8 mouse cellular contexts compared by ENCODE assay signal in the genomic region with DNA sequence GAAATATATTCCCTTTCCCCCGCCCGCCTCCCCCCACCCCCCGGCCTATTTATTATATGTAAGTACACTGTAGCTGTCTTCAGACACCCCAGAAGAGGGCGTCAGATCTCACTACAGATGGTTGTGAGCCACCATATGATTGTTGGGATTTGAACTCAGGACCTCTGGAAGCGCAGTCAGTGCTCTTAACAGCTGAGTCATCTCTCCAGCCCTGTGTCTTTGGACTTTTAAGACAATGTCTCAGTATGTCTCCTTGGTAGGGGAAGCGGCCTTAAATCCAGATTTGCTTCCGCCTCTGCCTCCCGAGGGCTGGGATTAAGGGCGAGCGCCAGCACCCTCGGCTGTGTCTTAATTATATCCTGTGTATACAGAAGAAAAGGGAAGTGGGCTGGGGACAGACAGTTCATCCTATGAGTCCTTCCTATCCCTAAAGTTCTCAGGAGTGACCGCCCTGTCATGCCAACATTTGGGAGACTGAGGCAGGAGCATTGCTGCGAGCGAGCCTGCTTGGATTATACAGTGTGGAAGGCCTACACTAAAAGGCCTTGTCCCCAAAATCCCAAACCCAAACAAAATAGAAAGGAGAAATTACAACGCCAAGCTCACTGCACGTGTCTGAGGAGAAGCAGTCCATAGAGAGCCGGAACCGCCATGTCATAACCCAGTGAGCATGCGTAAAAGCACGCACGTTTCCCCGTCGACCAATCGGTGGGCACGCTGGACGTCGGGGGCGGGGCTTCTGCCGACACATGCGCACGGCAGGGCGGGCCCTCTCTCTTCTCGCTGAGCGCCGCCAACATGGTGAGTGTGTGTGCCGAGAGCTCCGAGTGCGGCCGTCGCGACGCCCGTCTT. TPM values are rescaled to one million over a fixed set of nuclear protein-coding genes. Genes with fewer than 3 reads are reported as not detected.
A peak's percentile ranks its signal among the peaks of the same experiment; 100 is the strongest.
DNase-seq lines count a peak whose midpoint lies in the region; ATAC-seq lines count a peak whose summit lies in the region.

A gene (plus strand): TSS at position 704 of the 852 bp plus-strand sequence.

- H3K27ac ChIP-seq in hindbrain, embryonic 12.5 days = peak within 1 kb of the TSS; percentile 78

- no peaks in the 10 kb centered on the region for H3K9me3 ChIP-seq in hindbrain, embryonic 12.5 days (replicated peaks)

- H3K27me3 ChIP-seq in hindbrain, embryonic 12.5 days = no peaks in the 10 kb centered on the region

- peak within 1 kb of the TSS; percentile 91 for H3K9ac ChIP-seq in hindbrain, embryonic 12.5 days

- H3K4me3 ChIP-seq in hindbrain, embryonic 12.5 days = peak within 1 kb of the TSS; percentile 84

- H3K36me3 ChIP-seq in hindbrain, embryonic 12.5 days = peaks cover 33% of the 10 kb centered on the region

- DNase-seq in Muller cell, postnatal 12 days (ENCODE audit: inconsistent ontology term) = peak; percentile 98
- peak; percentile 97 for DNase-seq in cerebellum, adult 9-11 months
- DNase-seq in frontal cortex, postnatal 10 days (ENCODE audit: low spot score in 2 of 2) = peak; percentile 95 to 98
- peak; percentile 96 to 97 for DNase-seq in layer of hippocampus, postnatal 25 days (ENCODE audit: extremely low spot score in 1 of 2, low spot score in 1 of 2)
- peak; percentile 98 for DNase-seq in lung, postnatal 25 days (ENCODE audit: low spot score)
- peak; percentile 97 for DNase-seq in retina, embryonic 14.5 days (ENCODE audit: low spot score)
- peak; percentile 100 for DNase-seq in thymus, postnatal 4 days

- ATAC-seq in hindbrain, embryonic 12.5 days (ENCODE audit: low FRiP score) = peak; percentile 96

- WGBS in hindbrain, embryonic 12.5 days = 5% methylated on average over 42 of the region's 43 CpGs

- H3K4me2 ChIP-seq in hindbrain, embryonic 12.5 days (replicated peaks) = peak within 1 kb of the TSS; percentile 87

- H3K4me1 ChIP-seq in hindbrain, embryonic 12.5 days = peaks cover 18% of the 10 kb centered on the region

RNA-seq across cellular contexts. Expression of the gene that starts here (rescaled TPM):
- polyA plus RNA-seq in hindbrain, embryonic 12.5 days (2016; fragmentation: Nextera tagmentation; extraction: Ambion mirVana) = 564 and 574 TPM in 2 replicates
- 100 to 1,000 TPM; 275 to 303 TPM for total RNA-seq in layer of hippocampus, postnatal 25 days (2021)

Comparison
In these comparisons a context has a peak if more than half of its experiments do, and no peak if none do; other contexts are left out.
1. Peak in every context shown above with its lines: DNase-seq, ATAC-seq, H3K4me3 ChIP-seq and H3K27ac ChIP-seq.